Mouse (Mus musculus) brain, embryonic 14.5 days (tissue): ENCODE measurements around the gene Duoxa1.

Experiments
- CTCF ChIP-seq: fragments of 200-500 bp; IDR thresholded peaks from 2 replicates; pipeline ENCODE4 v1.5.1; 2012; ENCODE audit warnings: inconsistent platforms, mild to moderate bottlenecking, moderate library complexity, borderline replicate concordance; ENCODE audit not compliant: insufficient read depth, insufficient read length; ENCODE audit errors: extremely low read depth
- POLR2A ChIP-seq: fragments of 200-500 bp; IDR thresholded peaks from 2 replicates; pipeline ENCODE4 v1.6.1; 2012; ENCODE audit warnings: mild to moderate bottlenecking, inconsistent platforms, borderline replicate concordance; ENCODE audit not compliant: poor library complexity, insufficient read depth, insufficient read length, severe bottlenecking; ENCODE audit errors: extremely low read depth

- TF ChIP-seq CTCF (no peak), POLR2A (no peak)
These were observed 11.5 kb downstream of the Duoxa1 start for GRCm38 (mm10) chr2:122301921-122302573.
